Mouse (Mus musculus): ENCODE data around the gene I830077J02Rik.

- TF ChIP-seq CTCF (IDR thresholded peaks at IDR 0.05; ENCODE audit: low read depth) (no peak), EP300 (IDR thresholded peaks at IDR 0.05; ENCODE audit: low read depth) (no peak)
These were observed 27.5 kb upstream of the I830077J02Rik start, which contains the start of gene Atp5f1 for GRCm38 (mm10) chr3:105959999-105960398.
